Mouse (Mus musculus) G1E (cell line): ENCODE data around the gene Hlx. TPM values are rescaled to one million over a fixed set of nuclear protein-coding genes. Genes with fewer than 3 reads are reported as not detected.

ENCODE experiments used
- ATAC-seq: 2 replicates; pipeline ENCODE4 v1.8.0; 2016; ENCODE audit warnings: mild to moderate bottlenecking; ENCODE audit not compliant: insufficient number of reproducible peaks, poor library complexity, low FRiP score, severe bottlenecking; ENCODE audit errors: extremely low read depth
- DNase-seq: peaks from one replicate; pipeline ENCODE4 v3.0.0; 2012; ENCODE audit warnings: low spot score
- H3K27me3 ChIP-seq: 2 replicates; pipeline ENCODE4 v1.6.1; 2012; ENCODE audit warnings: mild to moderate bottlenecking, low read length, inconsistent platforms; ENCODE audit not compliant: insufficient read depth
- H3K36me3 ChIP-seq: replicated peaks from 2 replicates; pipeline ENCODE3; 2012; ENCODE audit warnings: mild to moderate bottlenecking, inconsistent platforms
- H3K4me1 ChIP-seq: 2 replicates; pipeline ENCODE4 v1.6.1; 2012; ENCODE audit warnings: low read depth, low read length, inconsistent platforms, mixed read lengths; ENCODE audit not compliant: insufficient read depth
- H3K4me3 ChIP-seq: 2 replicates; pipeline ENCODE4 v1.5.1; 2012; ENCODE audit warnings: low read depth, mild to moderate bottlenecking, inconsistent platforms, low read length, moderate library complexity, mixed read lengths
- H3K9me3 ChIP-seq: replicated peaks from 2 replicates; pipeline ENCODE4 v1.6.1; 2012; ENCODE audit warnings: inconsistent platforms
- CTCF ChIP-seq: IDR thresholded peaks from 2 replicates; pipeline ENCODE4 v1.5.1; 2012; ENCODE audit warnings: low read depth, low read length, inconsistent platforms, mixed read lengths
- GATA1 ChIP-seq: IDR thresholded peaks from 2 replicates; pipeline ENCODE4 v1.6.1; 2012; ENCODE audit warnings: borderline replicate concordance, low read length, inconsistent platforms, mixed read lengths
- GATA2 ChIP-seq: IDR thresholded peaks from 2 replicates; pipeline ENCODE4 v1.6.1; 2012; ENCODE audit warnings: low read depth, low read length, inconsistent platforms, borderline replicate concordance
- POLR2AphosphoS5 ChIP-seq: IDR thresholded peaks from 2 replicates; pipeline ENCODE4 v1.6.1; 2012; ENCODE audit warnings: low read depth, low read length, inconsistent platforms; ENCODE audit not compliant: insufficient replicate concordance
- TAL1 ChIP-seq: conservative IDR thresholded peaks from 2 replicates; pipeline ENCODE4 v1.6.1; 2012; ENCODE audit warnings: low read depth, low read length, inconsistent platforms, mixed read lengths
- polyA plus RNA-seq: library from polyadenylated mRNA; stranded (reverse); fragments of >175 nt; gene quantifications from 2 replicates; pipeline ENCODE4 v1.2.3, GENCODE M21; 2012
- total RNA-seq, 2 experiments: library from RNA; stranded (forward) in 1 of 2; stranded (reverse) in 1 of 2; fragments of 200-1000 nt in 1 of 2; fragments of >200 nt in 1 of 2; fragmentation: Nextera tagmentation in 1 of 2; gene quantifications; 2 replicates each; pipeline ENCODE4 v1.2.3; 2014 to 2017

Hlx gene
- total and polyA plus RNA-seq, 3 experiments = 1.8 to 22.8 (median 10.9) TPM

GRCm38 (mm10) chr1:184771891-184772249 lies 39.5 kb upstream of the Hlx start:
- TF ChIP-seq POLR2AphosphoS5 (no peak), GATA1 (no peak), GATA2 (no peak)
- no peak for ATAC-seq
- Histone ChIP-seq H3K27me3 (no peaks in the 10 kb centered on the region), H3K4me1 (no peaks in the 10 kb centered on the region), H3K36me3 (no peaks in the 10 kb centered on the region), H3K9me3 (no peaks in the 10 kb centered on the region), H3K4me3 (no peak overlapping the region)
- no peak for DNase-seq

DNA sequence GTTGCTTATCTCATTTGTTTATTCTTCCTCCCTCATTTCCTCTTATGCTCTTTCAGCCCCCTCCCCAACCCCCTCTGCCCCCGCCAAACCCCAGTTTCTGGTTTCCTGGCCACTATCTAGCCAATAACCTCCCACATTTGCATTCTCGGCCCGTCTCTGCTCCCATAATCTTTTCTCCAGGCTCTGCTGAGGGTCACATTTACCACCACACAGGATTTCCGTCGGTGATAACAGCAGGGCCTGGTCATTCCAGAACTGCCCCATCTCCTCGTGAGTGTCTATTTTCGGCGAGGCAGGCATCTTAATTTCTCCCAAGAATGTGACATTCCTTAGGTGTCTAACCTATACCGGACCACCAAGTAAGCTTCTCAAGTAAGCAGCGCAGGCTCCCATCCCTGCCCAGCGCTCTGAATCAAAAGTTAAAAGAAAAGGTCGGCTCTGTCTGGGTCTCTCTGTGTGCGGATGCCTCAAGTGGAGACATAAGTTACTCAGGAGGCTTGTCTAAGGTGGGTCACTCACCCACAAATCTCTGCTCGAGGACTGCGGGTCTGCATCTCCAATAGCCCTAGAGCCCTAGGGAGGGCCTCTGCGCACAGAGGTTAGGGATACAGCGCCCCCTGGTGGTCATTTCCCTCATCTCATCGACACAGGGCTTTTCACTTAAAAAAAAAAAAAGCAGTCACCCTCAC lies 38.9 kb upstream of the Hlx start:
- no peaks in the 10 kb centered on the region for H3K36me3 ChIP-seq
- H3K27me3 ChIP-seq = no peaks in the 10 kb centered on the region
- H3K9me3 ChIP-seq = no peaks in the 10 kb centered on the region
- H3K4me1 ChIP-seq = no peaks in the 10 kb centered on the region
- ATAC-seq = no peak
- no peak for TF ChIP-seq POLR2AphosphoS5
- peak; percentile 50; the same call in 1 of the 2 replicates for TF ChIP-seq CTCF
- H3K4me3 ChIP-seq = no peak overlapping the region
- peak; percentile 19 for DNase-seq

DNA sequence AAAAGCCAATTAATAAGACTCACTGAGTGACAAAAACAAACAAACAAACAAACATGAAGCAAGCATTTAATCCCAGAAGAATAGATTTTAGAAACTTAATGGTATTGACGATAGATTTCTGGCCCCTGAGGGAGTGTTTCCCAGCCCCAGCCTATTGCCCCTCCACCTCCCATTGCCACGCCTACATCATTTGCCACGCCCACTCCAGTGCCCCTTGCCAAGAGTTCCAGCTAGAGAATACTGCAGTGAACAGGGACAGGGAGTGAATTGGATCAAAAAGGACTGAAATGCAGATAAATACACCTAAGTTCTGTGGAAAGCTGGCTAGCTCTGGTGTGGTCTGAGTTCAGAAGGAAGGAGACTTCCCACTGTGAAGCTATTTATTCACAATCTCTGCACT lies 31.4 kb upstream of the Hlx start:
- H3K4me3 ChIP-seq = no peak overlapping the region
- H3K36me3 ChIP-seq = no peaks in the 10 kb centered on the region
- peaks cover 3% of the 10 kb centered on the region; the same call in 1 of the 2 replicates for H3K27me3 ChIP-seq
- H3K9me3 ChIP-seq = no peaks in the 10 kb centered on the region
- H3K4me1 ChIP-seq = no peaks in the 10 kb centered on the region
- DNase-seq = no peak
- TF ChIP-seq GATA1 = no peak
- no peak for TF ChIP-seq POLR2AphosphoS5
- TF ChIP-seq TAL1 = no peak
- no peak for TF ChIP-seq GATA2
- no peak for TF ChIP-seq CTCF
- no peak for ATAC-seq

GRCm38 (mm10) chr1:184762941-184763340 lies 30.5 kb upstream of the Hlx start:
- DNase-seq (no peak), ATAC-seq (no peak)
- Histone ChIP-seq H3K27me3 (peaks cover 3% of the 10 kb centered on the region; the same call in 1 of the 2 replicates), H3K36me3 (no peaks in the 10 kb centered on the region), H3K4me3 (no peak overlapping the region), H3K9me3 (no peaks in the 10 kb centered on the region), H3K4me1 (no peaks in the 10 kb centered on the region)
- TF ChIP-seq CTCF (no peak), POLR2AphosphoS5 (no peak), GATA1 (no peak), GATA2 (no peak), TAL1 (no peak)

- TF ChIP-seq CTCF = no peak
- no peak for TF ChIP-seq TAL1
- TF ChIP-seq GATA2 = no peak
- no peak for TF ChIP-seq GATA1
- no peaks in the 10 kb centered on the region for H3K4me1 ChIP-seq
- H3K4me3 ChIP-seq = no peak overlapping the region
- H3K36me3 ChIP-seq = no peaks in the 10 kb centered on the region
- peaks cover 3% of the 10 kb centered on the region; the same call in 1 of the 2 replicates for H3K27me3 ChIP-seq
- H3K9me3 ChIP-seq = no peaks in the 10 kb centered on the region
- ATAC-seq = no peak
- DNase-seq = no peak
Observed at GRCm38 (mm10) chr1:184761988-184762387, 29.6 kb upstream of the Hlx start.

DNA sequence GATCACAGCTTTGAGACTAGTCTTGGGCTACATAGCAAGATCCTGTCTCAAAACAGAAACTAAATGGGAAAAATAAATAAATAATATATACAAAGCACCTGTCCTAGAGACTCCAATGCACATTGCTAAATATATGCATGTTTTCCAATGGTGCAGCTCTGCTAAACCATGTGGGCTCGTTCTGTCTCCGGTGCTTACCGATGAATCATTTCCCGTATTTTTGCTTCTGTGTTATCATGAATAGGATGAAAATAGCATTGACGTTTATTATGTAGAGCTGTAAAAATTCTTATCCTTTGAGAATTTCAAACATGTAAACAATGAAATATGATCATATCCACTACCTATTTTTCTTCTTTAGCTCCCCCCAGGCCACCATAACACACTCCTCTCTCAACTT lies 20.3 kb upstream of the Hlx start:
- Histone ChIP-seq H3K4me3 (no peak overlapping the region), H3K36me3 (no peaks in the 10 kb centered on the region), H3K9me3 (no peaks in the 10 kb centered on the region), H3K4me1 (no peaks in the 10 kb centered on the region), H3K27me3 (no peaks in the 10 kb centered on the region)
- ATAC-seq = no peak
- DNase-seq = no peak
- TF ChIP-seq TAL1 = no peak

- H3K4me1 ChIP-seq = no peaks in the 10 kb centered on the region
- TF ChIP-seq TAL1 (no peak), GATA1 (no peak), CTCF (no peak), GATA2 (no peak), POLR2AphosphoS5 (no peak)
- ATAC-seq = no peak
- no peak overlapping the region for H3K4me3 ChIP-seq
- H3K36me3 ChIP-seq = no peaks in the 10 kb centered on the region
- H3K27me3 ChIP-seq = no peaks in the 10 kb centered on the region
- no peaks in the 10 kb centered on the region for H3K9me3 ChIP-seq
- DNase-seq = no peak
Observed at GRCm38 (mm10) chr1:184750114-184750664, 17.8 kb upstream of the Hlx start.
